Mouse (Mus musculus): ENCODE data around the gene Slc48a1.

- TF ChIP-seq CTCF (IDR thresholded peaks at IDR 0.05; ENCODE audit: borderline replicate concordance, insufficient read depth, low read depth, low read length) (no peak), POLR2A (IDR thresholded peaks at IDR 0.05; ENCODE audit: borderline replicate concordance, insufficient read depth, low read length) (no peak)
These were observed 23.0 kb upstream of the Slc48a1 start for GRCm38 (mm10) chr15:97755361-97755760.
